Mouse (Mus musculus): ENCODE measurements around the gene Mrtfa. TPM values are rescaled to one million over a fixed set of nuclear protein-coding genes. Genes with fewer than 3 reads are reported as not detected.

The Mrtfa gene
- polyA plus RNA-seq, 1 experiment from 2014 or later, result 21.8 TPM

DNA sequence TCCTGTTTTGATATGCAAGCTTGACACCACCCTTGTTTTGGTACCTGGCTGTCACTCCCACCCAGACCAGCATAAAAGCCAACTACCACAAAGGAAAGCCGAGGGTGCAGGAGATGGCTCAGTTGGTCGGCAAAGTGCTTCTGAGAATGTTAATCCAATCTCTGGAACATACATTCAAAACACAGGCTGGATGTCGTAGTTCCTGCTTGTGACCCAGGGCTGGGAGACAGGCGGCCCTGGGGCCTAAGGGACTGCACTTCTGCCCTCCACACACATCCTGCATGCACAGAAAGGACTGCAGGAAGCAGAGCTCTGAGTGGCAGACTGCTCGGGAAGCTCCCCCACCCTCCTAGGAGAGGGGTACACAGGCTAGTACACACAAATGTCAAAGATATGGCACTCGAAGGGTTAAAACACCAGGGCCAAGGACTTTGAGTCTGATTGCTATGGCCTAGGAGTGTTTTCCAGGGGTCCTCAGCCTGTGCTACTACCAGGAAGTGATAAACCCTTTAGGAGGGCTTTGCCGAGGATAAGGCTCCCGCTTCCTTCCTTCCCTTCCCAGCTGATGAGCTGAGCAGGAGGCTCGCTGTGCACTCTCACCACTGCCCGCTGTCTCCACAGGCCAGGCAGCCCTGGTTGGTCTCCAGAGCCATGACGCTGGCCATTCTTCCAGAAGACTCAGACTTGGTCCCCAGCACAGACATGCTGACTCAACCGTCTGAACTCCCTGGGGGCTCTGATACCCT, 155.0 kb downstream of the Mrtfa start:
- Histone ChIP-seq H3K9me3 (ENCODE audit: control insufficient read depth, low read length) (no peaks in the 10 kb centered on the region), H3K9ac (ENCODE audit: low read length) (no peak overlapping the region), H3K4me3 (ENCODE audit: low read depth, low read length) (no peak overlapping the region), H3K27ac (ENCODE audit: low read depth, low read length) (no peak overlapping the region), H3K27me3 (ENCODE audit: control insufficient read depth, insufficient read depth, low read length) (no peaks in the 10 kb centered on the region), H3K4me1 (ENCODE audit: control insufficient read depth, insufficient read depth, low read length) (peaks cover 3% of the 10 kb centered on the region; the same call in 1 of the 2 replicates), H3K4me2 (no peak overlapping the region), H3K36me3 (ENCODE audit: control insufficient read depth, insufficient read depth, low read length) (no peaks in the 10 kb centered on the region)
- ATAC-seq (ENCODE audit: low FRiP score) (no peak), DNase-seq (ENCODE audit: low spot score, missing footprints) (no peak)
- 78% methylated on average over 12 of the region's 12 CpGs for WGBS

DNA sequence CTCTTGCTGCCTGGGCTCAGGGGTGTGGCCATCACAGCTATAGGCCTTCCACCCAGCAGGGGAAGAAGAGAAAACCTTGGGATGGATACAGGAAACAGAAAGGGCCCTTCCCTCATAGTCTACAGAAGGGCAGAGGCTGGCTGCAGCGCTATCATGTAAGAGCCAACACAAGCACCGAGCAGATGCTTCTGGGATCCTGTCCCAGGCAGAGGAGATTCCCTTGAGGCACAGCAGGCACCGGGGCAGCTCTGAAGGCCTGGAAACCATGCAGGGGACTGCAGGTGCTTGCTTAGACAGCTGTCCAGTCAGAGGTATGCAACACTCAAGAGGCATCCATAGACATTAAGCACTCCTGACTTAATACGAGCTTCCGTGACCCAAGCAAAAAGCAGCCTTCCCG, 156.4 kb downstream of the Mrtfa start:
- no peaks in the 10 kb centered on the region for H3K9me3 ChIP-seq (ENCODE audit: control insufficient read depth, low read length)
- ATAC-seq (ENCODE audit: low FRiP score) (no peak), DNase-seq (ENCODE audit: low spot score, missing footprints) (no peak)
- no peak overlapping the region for H3K4me2 ChIP-seq
- no peaks in the 10 kb centered on the region for H3K27me3 ChIP-seq (ENCODE audit: control insufficient read depth, insufficient read depth, low read length)
- H3K27ac ChIP-seq (ENCODE audit: low read depth, low read length), result no peak overlapping the region
- no peak overlapping the region for H3K4me3 ChIP-seq (ENCODE audit: low read depth, low read length)
- WGBS, result 83% methylated on average over 6 of the region's 6 CpGs
- no peaks in the 10 kb centered on the region for H3K36me3 ChIP-seq (ENCODE audit: control insufficient read depth, insufficient read depth, low read length)
- peaks cover 3% of the 10 kb centered on the region; the same call in 1 of the 2 replicates for H3K4me1 ChIP-seq (ENCODE audit: control insufficient read depth, insufficient read depth, low read length)
- H3K9ac ChIP-seq (ENCODE audit: low read length), result no peak overlapping the region

DNA sequence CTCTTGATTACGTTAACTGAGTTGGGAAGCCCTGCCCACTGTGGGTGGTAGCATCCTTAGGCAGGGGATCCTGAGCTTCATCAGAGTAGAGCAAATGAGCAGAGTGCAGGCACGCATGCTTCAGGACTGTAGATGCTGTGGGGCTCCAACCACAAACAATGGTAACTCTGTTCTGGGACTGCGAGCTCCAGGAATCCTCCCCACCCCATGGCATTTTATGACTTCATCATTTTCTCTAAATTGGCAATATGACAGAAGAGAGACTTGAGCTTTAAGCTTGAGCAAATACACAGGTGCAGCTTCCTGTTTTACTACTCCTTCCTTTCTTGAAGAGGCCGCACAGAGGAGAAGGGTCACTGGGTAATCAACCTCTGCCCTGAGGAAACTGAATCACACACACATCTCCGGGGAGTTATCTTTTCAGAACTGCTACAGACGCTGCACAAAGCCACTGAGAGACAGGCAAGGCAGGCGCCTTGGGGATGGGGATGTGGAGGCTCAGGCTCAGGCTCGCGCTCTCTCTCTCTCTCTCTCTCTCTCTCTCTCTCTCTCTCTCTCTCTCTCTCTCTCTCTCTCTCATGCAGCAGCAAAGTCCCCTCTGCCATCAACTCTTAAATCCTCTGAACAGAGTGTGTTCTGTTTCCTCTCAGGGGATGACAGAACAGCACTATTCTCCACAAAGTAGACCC, 157.5 kb downstream of the Mrtfa start:
- H3K27me3 ChIP-seq (ENCODE audit: control insufficient read depth, insufficient read depth, low read length), result no peaks in the 10 kb centered on the region
- no peaks in the 10 kb centered on the region for H3K36me3 ChIP-seq (ENCODE audit: control insufficient read depth, insufficient read depth, low read length)
- no peak for DNase-seq (ENCODE audit: low spot score, missing footprints)
- ATAC-seq (ENCODE audit: low FRiP score), result no peak
- peaks cover 3% of the 10 kb centered on the region; the same call in 1 of the 2 replicates for H3K4me1 ChIP-seq (ENCODE audit: control insufficient read depth, insufficient read depth, low read length)
- no peak overlapping the region for H3K4me3 ChIP-seq (ENCODE audit: low read depth, low read length)
- WGBS, result 64% methylated on average over 9 of the region's 9 CpGs
- H3K9me3 ChIP-seq (ENCODE audit: control insufficient read depth, low read length), result no peaks in the 10 kb centered on the region
- no peak overlapping the region for H3K4me2 ChIP-seq
- no peak overlapping the region for H3K9ac ChIP-seq (ENCODE audit: low read length)
- no peak overlapping the region for H3K27ac ChIP-seq (ENCODE audit: low read depth, low read length)

DNA sequence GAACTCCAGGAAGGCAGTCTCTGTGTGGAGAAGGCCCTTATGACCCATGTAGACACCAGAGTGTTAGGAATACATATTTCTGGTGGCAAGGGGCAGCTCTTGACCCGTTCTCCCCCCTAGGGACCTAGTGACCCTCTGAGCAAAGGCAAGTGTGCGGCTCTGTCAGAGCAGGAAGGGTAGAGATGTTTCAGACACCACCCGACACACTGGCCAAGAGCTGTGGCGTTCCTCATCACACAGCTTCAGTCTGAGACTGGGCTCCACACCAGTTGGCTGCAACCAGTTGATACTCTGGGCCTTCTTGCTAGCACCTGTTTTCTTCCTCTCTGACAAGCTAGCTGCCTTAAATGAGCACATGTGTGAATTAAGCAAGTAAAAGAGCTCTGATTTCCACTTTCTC, 158.9 kb downstream of the Mrtfa start:
- Histone ChIP-seq H3K4me2 (no peak overlapping the region), H3K36me3 (ENCODE audit: control insufficient read depth, insufficient read depth, low read length) (no peaks in the 10 kb centered on the region), H3K4me3 (ENCODE audit: low read depth, low read length) (no peak overlapping the region), H3K27me3 (ENCODE audit: control insufficient read depth, insufficient read depth, low read length) (no peaks in the 10 kb centered on the region), H3K4me1 (ENCODE audit: control insufficient read depth, insufficient read depth, low read length) (peaks cover 3% of the 10 kb centered on the region; the same call in 1 of the 2 replicates), H3K9me3 (ENCODE audit: control insufficient read depth, low read length) (no peaks in the 10 kb centered on the region), H3K9ac (ENCODE audit: low read length) (no peak overlapping the region), H3K27ac (ENCODE audit: low read depth, low read length) (no peak overlapping the region)
- WGBS, result 83% methylated on average over 4 of the region's 4 CpGs
- ATAC-seq (ENCODE audit: low FRiP score), result no peak
- DNase-seq (ENCODE audit: low spot score, missing footprints), result no peak

DNA sequence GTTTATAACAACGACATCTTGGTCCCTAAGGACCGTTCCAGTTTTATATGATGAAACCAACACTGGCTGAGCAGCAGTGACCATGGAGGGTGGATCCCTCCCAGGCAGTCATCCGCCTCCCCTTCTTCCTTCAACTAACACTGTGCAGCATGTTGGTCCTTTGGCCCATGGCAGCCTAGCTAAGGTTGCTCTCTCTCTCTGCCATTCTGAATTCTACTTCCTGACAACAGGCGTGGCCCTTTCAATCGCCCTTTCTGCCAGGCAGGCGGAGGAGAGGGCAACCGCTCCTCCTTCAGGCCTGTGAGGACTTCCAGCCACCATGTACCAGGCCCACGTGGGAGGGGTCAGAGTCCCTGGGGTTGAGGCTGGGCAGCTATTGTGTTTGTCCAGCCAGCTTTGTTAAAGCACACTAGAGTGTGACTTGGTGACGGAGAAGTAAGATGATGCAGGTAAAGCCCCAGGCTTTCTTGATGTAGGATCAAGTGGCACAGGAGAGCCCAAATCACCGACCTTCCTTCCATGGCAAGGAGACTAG, 159.6 kb downstream of the Mrtfa start:
- no peak overlapping the region for H3K4me3 ChIP-seq (ENCODE audit: low read depth, low read length)
- H3K9me3 ChIP-seq (ENCODE audit: control insufficient read depth, low read length), result no peaks in the 10 kb centered on the region
- WGBS, result 52% methylated on average over 10 of the region's 10 CpGs
- no peak overlapping the region for H3K9ac ChIP-seq (ENCODE audit: low read length)
- no peak for ATAC-seq (ENCODE audit: low FRiP score)
- no peak overlapping the region for H3K4me2 ChIP-seq
- no peak overlapping the region for H3K27ac ChIP-seq (ENCODE audit: low read depth, low read length)
- H3K27me3 ChIP-seq (ENCODE audit: control insufficient read depth, insufficient read depth, low read length), result no peaks in the 10 kb centered on the region
- H3K36me3 ChIP-seq (ENCODE audit: control insufficient read depth, insufficient read depth, low read length), result no peaks in the 10 kb centered on the region
- DNase-seq (ENCODE audit: low spot score, missing footprints), result no peak
- peaks cover 3% of the 10 kb centered on the region; the same call in 1 of the 2 replicates for H3K4me1 ChIP-seq (ENCODE audit: control insufficient read depth, insufficient read depth, low read length)

DNA sequence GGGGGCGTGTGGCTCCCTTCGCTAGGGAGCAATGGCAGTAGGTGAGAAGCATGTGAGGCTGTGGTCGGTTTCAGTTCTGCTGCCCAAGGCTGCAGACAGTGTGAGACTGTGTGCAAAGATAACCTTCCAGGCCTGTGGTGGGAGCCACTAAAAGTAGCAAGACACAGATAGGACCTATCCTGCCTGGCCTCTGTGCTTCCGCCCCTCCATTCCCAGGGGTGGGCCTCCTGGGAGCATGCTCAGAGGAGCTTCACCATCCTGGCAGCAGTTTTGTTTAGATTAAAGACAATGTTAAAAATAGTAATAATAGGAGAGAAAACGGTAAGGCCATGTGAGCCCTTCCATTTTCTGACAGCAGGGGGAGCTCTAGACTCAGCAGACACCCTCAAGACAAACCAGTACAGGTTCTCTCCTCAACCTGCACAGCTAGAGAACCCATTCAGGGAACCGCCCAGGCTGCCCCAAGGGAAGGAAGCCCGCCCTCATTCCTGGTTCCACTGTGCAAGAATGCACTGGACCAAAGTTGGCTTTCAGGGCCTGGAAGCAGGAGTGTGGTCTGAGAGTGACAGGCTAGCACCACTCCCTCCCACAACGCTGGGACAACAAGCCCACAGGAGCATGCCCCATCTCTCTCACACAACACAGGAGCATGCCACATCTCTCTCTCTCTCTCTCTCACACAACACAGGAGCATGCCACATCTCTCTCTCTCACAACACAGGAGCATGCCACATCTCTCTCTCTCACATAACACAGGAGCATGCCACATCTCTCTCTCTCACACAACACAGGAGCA, 163.0 kb downstream of the Mrtfa start:
- WGBS, result 42% methylated on average over 8 of the region's 8 CpGs
- no peak for ATAC-seq (ENCODE audit: low FRiP score)

DNA sequence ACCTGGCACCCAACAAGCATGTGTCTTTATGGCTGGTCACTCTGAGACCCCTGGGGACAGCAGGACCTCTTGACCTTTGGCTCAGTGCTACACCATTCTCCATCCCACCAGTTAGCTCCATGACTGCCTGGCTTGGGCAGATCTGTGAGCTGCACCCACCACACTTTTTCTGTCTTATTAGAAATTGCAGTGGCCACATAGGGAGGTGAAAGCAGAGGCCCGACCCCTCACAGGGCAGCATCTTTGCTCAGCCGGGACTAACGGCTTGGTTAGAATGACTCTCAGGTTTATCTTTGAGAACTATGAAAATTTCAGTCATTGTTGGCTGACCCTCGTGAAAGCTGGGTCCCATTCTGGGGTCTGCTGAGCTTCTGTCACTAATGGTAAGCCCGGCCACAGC, 163.7 kb downstream of the Mrtfa start:
- no peak overlapping the region for H3K9ac ChIP-seq (ENCODE audit: low read length)

More for the DNA sequence above, 163.0 kb downstream of the Mrtfa start:
- Histone ChIP-seq H3K27ac (ENCODE audit: low read depth, low read length) (no peak overlapping the region), H3K9me3 (ENCODE audit: control insufficient read depth, low read length) (no peaks in the 10 kb centered on the region), H3K9ac (ENCODE audit: low read length) (no peak overlapping the region), H3K4me2 (no peak overlapping the region), H3K4me1 (ENCODE audit: control insufficient read depth, insufficient read depth, low read length) (peaks cover 3% of the 10 kb centered on the region; the same call in 1 of the 2 replicates), H3K4me3 (ENCODE audit: low read depth, low read length) (no peak overlapping the region), H3K27me3 (ENCODE audit: control insufficient read depth, insufficient read depth, low read length) (no peaks in the 10 kb centered on the region), H3K36me3 (ENCODE audit: control insufficient read depth, insufficient read depth, low read length) (no peaks in the 10 kb centered on the region)
- peak; percentile 97 for DNase-seq (ENCODE audit: low spot score, missing footprints)

DNA sequence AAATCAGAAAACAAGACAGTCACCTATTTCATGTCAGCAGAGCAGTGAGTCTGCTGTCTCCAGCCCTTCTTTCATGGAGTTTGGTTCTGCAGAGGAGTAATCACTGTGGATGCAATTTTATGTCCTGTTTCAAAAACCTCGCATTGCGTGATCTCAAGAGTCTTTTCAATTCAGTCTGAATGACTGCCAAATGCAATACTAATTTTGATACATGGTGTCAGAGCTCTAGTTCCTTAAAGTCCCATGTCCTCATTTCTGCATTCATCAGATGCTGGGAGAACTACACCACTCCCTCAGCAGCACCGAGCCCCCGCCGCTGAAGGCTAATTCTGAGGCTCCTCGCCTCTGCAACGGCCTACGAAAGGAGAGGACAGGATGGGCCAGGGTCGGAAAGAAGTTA, 166.7 kb downstream of the Mrtfa start:
- no peaks in the 10 kb centered on the region for H3K4me1 ChIP-seq (ENCODE audit: control insufficient read depth, insufficient read depth, low read length)
- no peaks in the 10 kb centered on the region for H3K9me3 ChIP-seq (ENCODE audit: control insufficient read depth, low read length)
- H3K36me3 ChIP-seq (ENCODE audit: control insufficient read depth, insufficient read depth, low read length), result peaks cover 4% of the 10 kb centered on the region; the same call in 1 of the 2 replicates
- DNase-seq (ENCODE audit: low spot score, missing footprints) (no peak), ATAC-seq (ENCODE audit: low FRiP score) (no peak)
- H3K9ac ChIP-seq (ENCODE audit: low read length), result no peak overlapping the region
- no peak overlapping the region for H3K4me2 ChIP-seq
- WGBS, result 97% methylated on average over 9 of the region's 9 CpGs
- H3K27ac ChIP-seq (ENCODE audit: low read depth, low read length), result no peak overlapping the region
- no peak overlapping the region for H3K4me3 ChIP-seq (ENCODE audit: low read depth, low read length)
- no peaks in the 10 kb centered on the region for H3K27me3 ChIP-seq (ENCODE audit: control insufficient read depth, insufficient read depth, low read length)

More for the DNA sequence above, 163.7 kb downstream of the Mrtfa start:
- Histone ChIP-seq H3K4me3 (ENCODE audit: low read depth, low read length) (no peak overlapping the region), H3K36me3 (ENCODE audit: control insufficient read depth, insufficient read depth, low read length) (no peaks in the 10 kb centered on the region), H3K27me3 (ENCODE audit: control insufficient read depth, insufficient read depth, low read length) (no peaks in the 10 kb centered on the region), H3K9me3 (ENCODE audit: control insufficient read depth, low read length) (no peaks in the 10 kb centered on the region), H3K4me1 (ENCODE audit: control insufficient read depth, insufficient read depth, low read length) (peaks cover 3% of the 10 kb centered on the region; the same call in 1 of the 2 replicates), H3K4me2 (no peak overlapping the region), H3K27ac (ENCODE audit: low read depth, low read length) (no peak overlapping the region)
- no peak for DNase-seq (ENCODE audit: low spot score, missing footprints)
- no peak for ATAC-seq (ENCODE audit: low FRiP score)
- WGBS, result 84% methylated on average over 5 of the region's 5 CpGs
